Mouse (Mus musculus) kidney, postnatal 0 days (tissue): ENCODE measurements around the gene Ceacam10. TPM values are rescaled to one million over a fixed set of nuclear protein-coding genes. Genes with fewer than 3 reads are reported as not detected.

Experiments
- ATAC-seq: fragments of 200-750 bp; cut with Nextera tagmentation; replicated peaks from 2 replicates; pipeline ENCODE4 v1.8.0; 2017; ENCODE audit warnings: low read depth, moderate number of reproducible peaks, moderate TSS enrichment, moderate library complexity; ENCODE audit not compliant: low FRiP score
- DNase-seq: peaks from one replicate; pipeline ENCODE4 v3.0.0-alpha.2; 2016; ENCODE audit warnings: low spot score
- H3K27ac ChIP-seq: fragments of 300-500 bp; sonication (generic); 2 replicates; pipeline ENCODE4 v1.5.1; 2014; ENCODE audit warnings: mild to moderate bottlenecking
- H3K27me3 ChIP-seq: fragments of 300-500 bp; sonication (generic); 2 replicates; pipeline ENCODE4 v1.6.1; 2014; ENCODE audit warnings: low read length, mixed read lengths; ENCODE audit not compliant: insufficient read depth
- H3K36me3 ChIP-seq: fragments of 300-500 bp; sonication (generic); 2 replicates; pipeline ENCODE4 v1.6.1; 2014; ENCODE audit warnings: low read length, mixed read lengths; ENCODE audit not compliant: insufficient read depth
- H3K4me1 ChIP-seq: fragments of 300-500 bp; sonication (generic); replicated peaks from 2 replicates; pipeline ENCODE4 v1.6.1; 2014; ENCODE audit warnings: antibody characterized with exemption, low read length, mixed read lengths; ENCODE audit not compliant: insufficient read depth
- H3K4me2 ChIP-seq: fragments of 300-500 bp; sonication (generic); 2 replicates; pipeline ENCODE4 v1.6.1; 2014; ENCODE audit warnings: mild to moderate bottlenecking, low read length, moderate library complexity, mixed read lengths
- H3K4me3 ChIP-seq: fragments of 300-500 bp; sonication (generic); replicated peaks from 2 replicates; pipeline ENCODE4 v1.5.1; 2014; ENCODE audit warnings: low read depth, low read length
- H3K9ac ChIP-seq: fragments of 300-500 bp; sonication (generic); 2 replicates; pipeline ENCODE4 v1.6.1; 2014; ENCODE audit warnings: low read depth, low read length
- H3K9me3 ChIP-seq: fragments of 300-500 bp; sonication (generic); replicated peaks from 2 replicates; pipeline ENCODE4 v1.6.1; 2016; ENCODE audit warnings: low read length, inconsistent platforms, mixed read lengths
- CTCF ChIP-seq: IDR thresholded peaks from 2 replicates; pipeline ENCODE4 v1.5.1; 2016; ENCODE audit warnings: antibody characterized with exemption, low read depth, mild to moderate bottlenecking, moderate library complexity
- WGBS: fragments of 180-500 bp; shearing (Covaris S2); extraction: QIAGEN DNeasy Blood & Tissue Kit; methylation state at CpG from one replicate; pipeline ENCODE4 v1.1.7; 2014; 5-methylcytosine and 5-hydroxymethylcytosine counted together
- polyA plus RNA-seq: library from polyadenylated mRNA; unstranded; fragments of >200 nt; fragmentation: Nextera tagmentation; extraction: Ambion mirVana; gene quantifications from 2 replicates; pipeline ENCODE4 v1.2.1, GENCODE M21; 2015

Ceacam10 gene
- polyA plus RNA-seq, 1 experiment from 2014 or later: 0.11 TPM

GRCm38 (mm10) chr7:24761161-24761560 lies 15.8 kb upstream of the Ceacam10 start:
- ATAC-seq (no peak), DNase-seq (no peak)
- no peaks in the 10 kb centered on the region for H3K9me3 ChIP-seq
- TF ChIP-seq CTCF: no peak
- H3K4me1 ChIP-seq: no peaks in the 10 kb centered on the region
- no peaks in the 10 kb centered on the region for H3K36me3 ChIP-seq
- H3K27me3 ChIP-seq: no peaks in the 10 kb centered on the region
- H3K4me2 ChIP-seq: no peak overlapping the region
- no peak overlapping the region for H3K27ac ChIP-seq
- WGBS: 69% methylated on average over 6 of the region's 6 CpGs
- H3K9ac ChIP-seq: no peak overlapping the region
- no peak overlapping the region for H3K4me3 ChIP-seq

- Histone ChIP-seq H3K9me3 (no peaks in the 10 kb centered on the region), H3K4me1 (no peaks in the 10 kb centered on the region), H3K27ac (no peak overlapping the region), H3K36me3 (no peaks in the 10 kb centered on the region), H3K9ac (no peak overlapping the region), H3K4me3 (no peak overlapping the region), H3K27me3 (no peaks in the 10 kb centered on the region), H3K4me2 (no peak overlapping the region)
- DNase-seq (no peak), ATAC-seq (no peak)
- TF ChIP-seq CTCF: no peak
- 85% methylated on average over 8 of the region's 8 CpGs for WGBS
Measured at GRCm38 (mm10) chr7:24762574-24762973, 14.4 kb upstream of the Ceacam10 start.

- Histone ChIP-seq H3K4me3 (no peak overlapping the region), H3K4me1 (no peaks in the 10 kb centered on the region), H3K36me3 (no peaks in the 10 kb centered on the region), H3K9me3 (no peaks in the 10 kb centered on the region), H3K27me3 (no peaks in the 10 kb centered on the region), H3K27ac (no peak overlapping the region), H3K4me2 (no peak overlapping the region), H3K9ac (no peak overlapping the region)
- DNase-seq (no peak), ATAC-seq (no peak)
- TF ChIP-seq CTCF: no peak
Measured at GRCm38 (mm10) chr7:24771361-24771760, 5.6 kb upstream of the Ceacam10 start.

- 39% methylated on average over 3 of the region's 3 CpGs for WGBS
- Histone ChIP-seq H3K9ac (no peak overlapping the region), H3K4me3 (no peak overlapping the region), H3K27ac (no peak overlapping the region), H3K27me3 (no peaks in the 10 kb centered on the region), H3K4me2 (no peak overlapping the region), H3K9me3 (no peaks in the 10 kb centered on the region), H3K4me1 (no peaks in the 10 kb centered on the region), H3K36me3 (no peaks in the 10 kb centered on the region)
- no peak for ATAC-seq
- no peak for TF ChIP-seq CTCF
- DNase-seq: no peak
Measured at GRCm38 (mm10) chr7:24773942-24774535, 3.0 kb upstream of the Ceacam10 start.

- no peak overlapping the region for H3K27ac ChIP-seq
- H3K9ac ChIP-seq: no peak overlapping the region
- H3K9me3 ChIP-seq: no peaks in the 10 kb centered on the region
- no peaks in the 10 kb centered on the region for H3K36me3 ChIP-seq
- H3K4me3 ChIP-seq: no peak overlapping the region
- WGBS: 71% methylated on average over 2 of the region's 2 CpGs
- H3K4me1 ChIP-seq: no peaks in the 10 kb centered on the region
- DNase-seq (no peak), ATAC-seq (no peak)
- no peak overlapping the region for H3K4me2 ChIP-seq
- TF ChIP-seq CTCF: no peak
- no peaks in the 10 kb centered on the region for H3K27me3 ChIP-seq
Measured at GRCm38 (mm10) chr7:24776145-24776544, 861 bp upstream of the Ceacam10 start.

- no peak for ATAC-seq
Measured at GRCm38 (mm10) chr7:24797918-24798317, 20.9 kb downstream of the Ceacam10 start.

More at GRCm38 (mm10) chr7:24797918-24798317, 20.9 kb downstream of the Ceacam10 start:
- WGBS: 88% methylated on average over 1 of the region's 1 CpGs
- no peak overlapping the region for H3K27ac ChIP-seq
- no peaks in the 10 kb centered on the region for H3K27me3 ChIP-seq
- H3K36me3 ChIP-seq: no peaks in the 10 kb centered on the region
- H3K9me3 ChIP-seq: no peaks in the 10 kb centered on the region
- no peak overlapping the region for H3K4me3 ChIP-seq
- no peak for DNase-seq
- H3K4me2 ChIP-seq: no peak overlapping the region
- no peaks in the 10 kb centered on the region for H3K4me1 ChIP-seq
- no peak for TF ChIP-seq CTCF
- H3K9ac ChIP-seq: no peak overlapping the region
